In genomic region chr13:113381710-113382109, GRCm38 (mm10) we compare ENCODE assay signal across 19 mouse cellular contexts.
DNase-seq lines count a peak whose midpoint lies in the region; ATAC-seq lines count a peak whose summit lies in the region.
"Had no signal": no experiment of that assay in that cellular context is flagged by ENCODE, and none has a peak within 500 bp of the region (broad histone marks: within the 10 kb centered on the region; RNA-seq: fewer than 3 reads in every experiment).

No protein-coding gene starts in this region.

- 76% methylated on average over 1 of the region's 1 CpGs for WGBS in heart, embryonic 10.5 days
- 88% methylated on average over 1 of the region's 1 CpGs for WGBS in midbrain, embryonic 11.5 days
- 94% methylated on average over 1 of the region's 1 CpGs for WGBS in midbrain, embryonic 10.5 days
- WGBS in hindbrain, embryonic 13.5 days, result 90% methylated on average over 1 of the region's 1 CpGs

- ATAC-seq in midbrain, embryonic 11.5 days (ENCODE audit: low FRiP score), result no peak
- ATAC-seq in monocyte, adult 5-6 weeks (replicated peaks; ENCODE audit: insufficient number of reproducible peaks, low FRiP score, low TSS enrichment, poor library complexity, severe bottlenecking), result peak; percentile 42; the same call in 1 of the 2 replicates
- ATAC-seq in hindbrain, embryonic 13.5 days (ENCODE audit: low FRiP score), result no peak
- ATAC-seq: midbrain, embryonic 15.5 days had no signal

- H3K27ac ChIP-seq in heart, embryonic 10.5 days, result no peak overlapping the region
- H3K27ac ChIP-seq in midbrain, embryonic 11.5 days (ENCODE audit: low read depth, low read length), result no peak overlapping the region
- H3K27ac ChIP-seq in midbrain, embryonic 10.5 days (replicated peaks), result no peak overlapping the region
- no peak overlapping the region for H3K27ac ChIP-seq in hindbrain, embryonic 13.5 days
- H3K27ac ChIP-seq: forebrain, embryonic 12.5 days; kidney, embryonic 15.5 days; limb, embryonic 10.5 days; liver, embryonic 14.5 days; midbrain, embryonic 15.5 days; neural tube, embryonic 12.5 days; stomach, postnatal 0 days had no signal

- no peaks in the 10 kb centered on the region for H3K4me1 ChIP-seq in heart, embryonic 10.5 days
- H3K4me1 ChIP-seq in midbrain, embryonic 11.5 days (ENCODE audit: control insufficient read depth, insufficient read depth, low read length), result no peaks in the 10 kb centered on the region
- peaks cover 9% of the 10 kb centered on the region for H3K4me1 ChIP-seq in midbrain, embryonic 10.5 days
- H3K4me1 ChIP-seq in hindbrain, embryonic 13.5 days (replicated peaks), result peaks cover 8% of the 10 kb centered on the region; the same call in 1 of the 2 replicates
- H3K4me1 ChIP-seq: forebrain, embryonic 12.5 days; kidney, embryonic 15.5 days; limb, embryonic 10.5 days; midbrain, embryonic 15.5 days; neural tube, embryonic 12.5 days had no signal

- DNase-seq in heart, embryonic 10.5 days (ENCODE audit: low spot score), result peak; percentile 50
- no peak for DNase-seq in heart, postnatal 36 days
- DNase-seq in midbrain, embryonic 11.5 days (ENCODE audit: low spot score, missing footprints), result peak; percentile 47
- DNase-seq in midbrain, embryonic 10.5 days (ENCODE audit: low spot score), result no peak
- DNase-seq in gastrocnemius, adult 18-20 months (ENCODE audit: low spot score), result no peak
- DNase-seq: cerebellum, adult 8-10 months; embryo, embryonic 11 days; heart, postnatal 4 days; lung, postnatal 36 days; thymus, postnatal 14 days had no signal

- H3K36me3 ChIP-seq in heart, embryonic 10.5 days, result no peaks in the 10 kb centered on the region
- H3K36me3 ChIP-seq in midbrain, embryonic 11.5 days (ENCODE audit: control insufficient read depth, insufficient read depth, low read length), result no peaks in the 10 kb centered on the region
- H3K36me3 ChIP-seq in midbrain, embryonic 10.5 days, result no peaks in the 10 kb centered on the region
- no peaks in the 10 kb centered on the region for H3K36me3 ChIP-seq in hindbrain, embryonic 13.5 days
- H3K36me3 ChIP-seq: forebrain, embryonic 12.5 days; kidney, embryonic 15.5 days; limb, embryonic 10.5 days; midbrain, embryonic 15.5 days; neural tube, embryonic 12.5 days had no signal

- no peak overlapping the region for H3K4me3 ChIP-seq in heart, embryonic 10.5 days
- H3K4me3 ChIP-seq in midbrain, embryonic 11.5 days (ENCODE audit: low read depth, low read length), result no peak overlapping the region
- H3K4me3 ChIP-seq in midbrain, embryonic 10.5 days, result no peak overlapping the region
- H3K4me3 ChIP-seq in hindbrain, embryonic 13.5 days, result no peak overlapping the region
- H3K4me3 ChIP-seq: forebrain, embryonic 12.5 days; kidney, embryonic 15.5 days; limb, embryonic 10.5 days; midbrain, embryonic 15.5 days; neural tube, embryonic 12.5 days had no signal

- no peak overlapping the region for H3K4me2 ChIP-seq in midbrain, embryonic 11.5 days
- H3K4me2 ChIP-seq in hindbrain, embryonic 13.5 days, result no peak overlapping the region
- H3K4me2 ChIP-seq: forebrain, embryonic 12.5 days; kidney, embryonic 15.5 days; midbrain, embryonic 15.5 days; neural tube, embryonic 12.5 days had no signal

- no peak overlapping the region for H3K9ac ChIP-seq in midbrain, embryonic 11.5 days (ENCODE audit: low read length)
- no peak overlapping the region for H3K9ac ChIP-seq in hindbrain, embryonic 13.5 days
- H3K9ac ChIP-seq: forebrain, embryonic 12.5 days; kidney, embryonic 15.5 days; liver, embryonic 14.5 days; midbrain, embryonic 15.5 days; neural tube, embryonic 12.5 days had no signal

- H3K9me3 ChIP-seq in heart, embryonic 10.5 days, result no peaks in the 10 kb centered on the region
- H3K9me3 ChIP-seq in midbrain, embryonic 11.5 days (ENCODE audit: control insufficient read depth, low read length), result no peaks in the 10 kb centered on the region
- no peaks in the 10 kb centered on the region for H3K9me3 ChIP-seq in midbrain, embryonic 10.5 days (replicated peaks)
- H3K9me3 ChIP-seq in hindbrain, embryonic 13.5 days, result no peaks in the 10 kb centered on the region
- H3K9me3 ChIP-seq: forebrain, embryonic 12.5 days; kidney, embryonic 15.5 days; limb, embryonic 10.5 days; midbrain, embryonic 15.5 days; neural tube, embryonic 12.5 days had no signal

- intact Hi-C loops in heart, postnatal 36 days (cut with DNase I), result no loop called here

- no peaks in the 10 kb centered on the region for H3K27me3 ChIP-seq in heart, embryonic 10.5 days (ENCODE audit: insufficient read depth, poor library complexity, severe bottlenecking)
- H3K27me3 ChIP-seq in midbrain, embryonic 11.5 days (ENCODE audit: control insufficient read depth, insufficient read depth, low read length), result no peaks in the 10 kb centered on the region
- H3K27me3 ChIP-seq in midbrain, embryonic 10.5 days (ENCODE audit: low read depth, poor library complexity, severe bottlenecking), result no peaks in the 10 kb centered on the region
- no peaks in the 10 kb centered on the region for H3K27me3 ChIP-seq in hindbrain, embryonic 13.5 days
- H3K27me3 ChIP-seq: forebrain, embryonic 12.5 days; kidney, embryonic 15.5 days; midbrain, embryonic 15.5 days; neural tube, embryonic 12.5 days had no signal

Comparison
In these comparisons a context has a peak if more than half of its experiments do, and no peak if none do; other contexts are left out.
1. DNase-seq: peak in heart, embryonic 10.5 days (single experiment) and midbrain, embryonic 11.5 days (single experiment); none in heart, postnatal 36 days (0 of 2), midbrain, embryonic 10.5 days (single experiment) and gastrocnemius, adult 18-20 months (single experiment).